Mouse (Mus musculus) stomach, embryonic 16.5 days (tissue): Measurements from ENCODE around the gene Cldn6. TPM values are rescaled to one million over a fixed set of nuclear protein-coding genes. Genes with fewer than 3 reads are reported as not detected.

ENCODE experiments used
- ATAC-seq: fragments of 200-750 bp; cut with Nextera tagmentation; 2 replicates; pipeline ENCODE4 v1.8.0; 2017; ENCODE audit warnings: moderate number of reproducible peaks, moderate TSS enrichment; ENCODE audit not compliant: insufficient read depth, low FRiP score
- H3K27ac ChIP-seq: fragments of 300-500 bp; sonication (generic); 2 replicates; pipeline ENCODE4 v1.5.1; 2014; ENCODE audit warnings: low read length
- H3K27me3 ChIP-seq: fragments of 300-500 bp; sonication (generic); 2 replicates; pipeline ENCODE4 v1.6.1; 2014; ENCODE audit warnings: low read length, control low read depth, mixed read lengths; ENCODE audit not compliant: control insufficient read depth, insufficient read depth
- H3K36me3 ChIP-seq: fragments of 300-500 bp; sonication (generic); 2 replicates; pipeline ENCODE4 v1.6.1; 2014; ENCODE audit warnings: low read length; ENCODE audit not compliant: control insufficient read depth, insufficient read depth
- H3K4me1 ChIP-seq: fragments of 300-500 bp; sonication (generic); 2 replicates; pipeline ENCODE4 v1.6.1; 2014; ENCODE audit warnings: low read length, control low read depth, mixed read lengths; ENCODE audit not compliant: control insufficient read depth, insufficient read depth
- H3K4me2 ChIP-seq: fragments of 300-500 bp; sonication (generic); 2 replicates; pipeline ENCODE4 v1.6.1; 2014; ENCODE audit warnings: low read depth, low read length, mixed read lengths
- H3K4me3 ChIP-seq: fragments of 300-500 bp; sonication (generic); replicated peaks from 2 replicates; pipeline ENCODE4 v1.5.1; 2014; ENCODE audit warnings: mild to moderate bottlenecking, low read length
- H3K9ac ChIP-seq: fragments of 300-500 bp; sonication (generic); 2 replicates; pipeline ENCODE4 v1.6.1; 2014; ENCODE audit warnings: low read length
- H3K9me3 ChIP-seq: fragments of 300-500 bp; sonication (generic); replicated peaks from 2 replicates; pipeline ENCODE4 v1.6.1; 2016; ENCODE audit warnings: low read length, control low read depth; ENCODE audit not compliant: control insufficient read depth
- WGBS: fragments of 180-500 bp; shearing (Covaris S2); extraction: QIAGEN DNeasy Blood & Tissue Kit; methylation state at CpG from one replicate; pipeline ENCODE4 v1.1.7; 2014; 5-methylcytosine and 5-hydroxymethylcytosine counted together
- polyA plus RNA-seq: library from polyadenylated mRNA; unstranded; fragments of >200 nt; fragmentation: Nextera tagmentation; extraction: Ambion mirVana; gene quantifications from 2 replicates; pipeline ENCODE4 v1.2.1, GENCODE M21; 2015

The Cldn6 gene
- polyA plus RNA-seq, result 69.6 and 70.6 TPM in 2 replicates

DNA sequence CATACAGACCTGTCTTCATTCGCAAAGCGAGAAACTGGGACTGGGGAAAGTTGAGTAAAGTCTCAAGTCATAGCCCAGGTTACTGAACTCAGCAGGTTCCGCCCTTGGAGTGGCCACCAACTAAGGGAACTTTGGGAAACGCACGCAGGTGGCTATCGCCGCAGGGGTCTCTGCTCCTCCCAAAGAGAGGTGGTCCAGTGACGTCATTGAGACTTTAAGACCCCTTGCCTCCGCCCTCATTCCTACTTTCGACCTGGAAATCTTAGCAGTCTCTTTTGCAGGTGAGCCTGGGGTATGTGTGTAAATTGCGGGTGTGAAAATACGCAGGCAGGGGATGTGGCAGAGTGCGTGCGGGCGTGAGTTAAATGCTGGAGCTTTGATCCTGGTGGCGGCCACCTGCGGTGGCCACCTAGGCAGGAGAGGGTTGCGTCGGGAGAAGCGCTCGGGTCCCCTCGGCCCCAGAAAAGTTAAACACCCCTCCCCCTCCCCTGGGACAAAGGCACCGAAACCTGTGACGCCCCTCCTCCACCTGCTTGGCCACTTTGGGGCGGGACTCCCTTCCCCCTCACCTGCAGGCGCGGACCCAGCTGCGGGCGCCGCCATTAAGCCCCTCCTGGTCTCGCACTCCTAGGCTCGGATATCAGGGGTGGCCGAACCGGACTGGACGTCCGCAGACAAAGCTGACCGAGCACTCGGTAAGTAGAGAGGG is at the start of gene Cldn6:
Cldn6 (plus strand) TSS at position 123 of the 709 bp plus-strand sequence.
- Histone ChIP-seq H3K4me1 (peaks cover 46% of the 10 kb centered on the region), H3K27ac (peak within 1 kb of the TSS; percentile 34), H3K9ac (peak within 1 kb of the TSS; percentile 60), H3K9me3 (no peaks in the 10 kb centered on the region), H3K4me2 (peak within 1 kb of the TSS; percentile 51), H3K27me3 (peaks cover 28% of the 10 kb centered on the region), H3K4me3 (peak within 1 kb of the TSS; percentile 44), H3K36me3 (no peaks in the 10 kb centered on the region)
- WGBS, result 3% methylated on average over 38 of the region's 38 CpGs
- no peak for ATAC-seq

GRCm38 (mm10) chr17:23630195-23631020 is 48.6 kb upstream of the Cldn6 start:
- no peak overlapping the region for H3K27ac ChIP-seq
- peak overlapping the region; percentile 28 for H3K4me3 ChIP-seq
- ATAC-seq, result peak; percentile 85; the same call in 1 of the 2 replicates
- 15% methylated on average over 22 of the region's 22 CpGs for WGBS
- 0 out of 2 replicates have a peak, but pooled peaks cover 5% of the 10 kb centered on the region for H3K4me1 ChIP-seq
- H3K36me3 ChIP-seq, result no peaks in the 10 kb centered on the region
- H3K27me3 ChIP-seq, result no peaks in the 10 kb centered on the region
- H3K9me3 ChIP-seq, result no peaks in the 10 kb centered on the region
- H3K4me2 ChIP-seq, result peak overlapping the region; percentile 52
- H3K9ac ChIP-seq, result peak overlapping the region; percentile 50

DNA sequence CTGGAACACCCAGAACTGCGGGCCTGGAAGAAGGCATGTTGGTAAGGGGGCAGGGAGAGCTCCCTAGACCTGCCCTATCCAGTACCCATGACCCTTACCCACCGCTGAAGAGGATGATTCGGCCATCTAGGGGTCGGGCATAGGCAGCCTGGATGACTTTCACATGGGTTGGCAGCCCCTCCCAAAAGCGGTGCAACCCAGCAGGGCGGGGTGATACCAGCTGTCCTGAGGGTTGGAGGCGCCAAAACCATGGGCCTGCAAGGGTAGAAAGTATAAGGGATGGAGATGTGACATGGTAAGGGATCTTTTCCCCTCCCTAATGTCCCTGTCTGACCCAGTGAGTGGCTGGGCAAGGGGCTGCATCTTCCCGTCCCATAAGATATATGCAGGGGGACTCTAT is 47.8 kb upstream of the Cldn6 start:
- Histone ChIP-seq H3K27me3 (no peaks in the 10 kb centered on the region), H3K4me1 (0 out of 2 replicates have a peak, but pooled peaks cover 5% of the 10 kb centered on the region), H3K4me2 (no peak overlapping the region), H3K4me3 (no peak overlapping the region), H3K27ac (no peak overlapping the region), H3K9me3 (no peaks in the 10 kb centered on the region), H3K36me3 (no peaks in the 10 kb centered on the region), H3K9ac (no peak overlapping the region)
- WGBS, result 77% methylated on average over 8 of the region's 8 CpGs
- no peak for ATAC-seq

GRCm38 (mm10) chr17:23644613-23645495 is 34.2 kb upstream of the Cldn6 start, which contains the start of gene Mmp25:
TSS of gene Mmp25 (minus strand) at chr17:23645277.
- H3K9ac ChIP-seq, result peak within 1 kb of the TSS; percentile 69
- H3K27ac ChIP-seq, result no peak within 1 kb of the TSS
- peak; percentile 25; the same call in 1 of the 2 replicates for ATAC-seq
- H3K36me3 ChIP-seq, result no peaks in the 10 kb centered on the region
- no peaks in the 10 kb centered on the region; the same call in 1 of the 2 replicates for H3K9me3 ChIP-seq
- H3K27me3 ChIP-seq, result peaks cover 12% of the 10 kb centered on the region; the same call in 1 of the 2 replicates
- H3K4me3 ChIP-seq, result peak within 1 kb of the TSS; percentile 52
- peak within 1 kb of the TSS; percentile 77 for H3K4me2 ChIP-seq
- H3K4me1 ChIP-seq, result peaks cover 7% of the 10 kb centered on the region
- WGBS, result under 1% methylated on average over 58 of the region's 58 CpGs

GRCm38 (mm10) chr17:23645894-23646293 is 33.2 kb upstream of the Cldn6 start:
- Histone ChIP-seq H3K4me2 (no peak overlapping the region), H3K27ac (no peak overlapping the region), H3K9me3 (no peaks in the 10 kb centered on the region; the same call in 1 of the 2 replicates), H3K4me1 (peaks cover 7% of the 10 kb centered on the region), H3K36me3 (no peaks in the 10 kb centered on the region), H3K4me3 (no peak overlapping the region), H3K27me3 (peaks cover 12% of the 10 kb centered on the region; the same call in 1 of the 2 replicates), H3K9ac (no peak overlapping the region)
- 47% methylated on average over 10 of the region's 10 CpGs for WGBS
- no peak for ATAC-seq

- no peak for ATAC-seq
- Histone ChIP-seq H3K27ac (no peak overlapping the region), H3K9ac (no peak overlapping the region), H3K4me3 (no peak overlapping the region), H3K36me3 (no peaks in the 10 kb centered on the region), H3K4me2 (no peak overlapping the region), H3K4me1 (no peaks in the 10 kb centered on the region), H3K9me3 (no peaks in the 10 kb centered on the region), H3K27me3 (0 out of 2 replicates have a peak, but pooled peaks cover under 1% of the 10 kb centered on the region)
- 68% methylated on average over 6 of the region's 6 CpGs for WGBS
Measured at GRCm38 (mm10) chr17:23651363-23651762, 27.7 kb upstream of the Cldn6 start.

GRCm38 (mm10) chr17:23653324-23653723 is 25.7 kb upstream of the Cldn6 start:
- Histone ChIP-seq H3K4me3 (no peak overlapping the region), H3K4me2 (no peak overlapping the region), H3K9me3 (no peaks in the 10 kb centered on the region), H3K27ac (no peak overlapping the region), H3K36me3 (no peaks in the 10 kb centered on the region), H3K27me3 (0 out of 2 replicates have a peak, but pooled peaks cover 6% of the 10 kb centered on the region), H3K4me1 (no peaks in the 10 kb centered on the region), H3K9ac (no peak overlapping the region)
- WGBS, result 69% methylated on average over 2 of the region's 2 CpGs
- no peak for ATAC-seq

DNA sequence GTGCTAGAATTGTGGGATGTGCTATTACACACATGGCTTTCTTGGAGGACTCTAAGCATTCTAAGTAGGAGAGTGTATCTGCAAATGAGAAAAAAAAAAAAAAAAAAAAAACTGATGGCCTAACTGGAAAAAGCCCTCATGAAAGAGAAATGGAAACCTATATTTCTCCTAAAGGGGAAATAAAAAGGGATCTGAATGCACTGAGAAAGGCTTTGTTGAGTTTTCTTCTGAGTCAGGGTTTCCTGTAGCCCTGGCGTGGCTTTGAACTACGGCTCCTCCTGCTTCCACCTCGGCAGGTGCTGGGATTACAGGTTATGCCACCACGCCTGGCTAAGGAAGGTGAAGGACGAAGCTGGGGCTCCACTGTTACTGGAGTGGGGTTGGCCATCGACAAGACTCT is 25.0 kb upstream of the Cldn6 start:
- 0 out of 2 replicates have a peak, but pooled peaks cover 6% of the 10 kb centered on the region for H3K27me3 ChIP-seq
- H3K4me3 ChIP-seq, result no peak overlapping the region
- H3K9ac ChIP-seq, result no peak overlapping the region
- H3K4me2 ChIP-seq, result no peak overlapping the region
- H3K4me1 ChIP-seq, result no peaks in the 10 kb centered on the region
- no peaks in the 10 kb centered on the region for H3K9me3 ChIP-seq
- 52% methylated on average over 6 of the region's 6 CpGs for WGBS
- no peak overlapping the region for H3K27ac ChIP-seq
- ATAC-seq, result no peak
- no peaks in the 10 kb centered on the region for H3K36me3 ChIP-seq
